Mouse (Mus musculus) forebrain, embryonic 11.5 days (tissue): ENCODE measurements around the gene Etd. TPM values are rescaled to one million over a fixed set of nuclear protein-coding genes. Genes with fewer than 3 reads are reported as not detected.
"Not testable (repeated sequence)": the region's sequence is repeated elsewhere in the genome, so short reads cannot be mapped to it uniquely, and the experiment has no call there.

ENCODE experiments used
- ATAC-seq: fragments of 200-750 bp; cut with Nextera tagmentation; replicated peaks from 2 replicates; pipeline ENCODE4 v1.8.0; 2017; ENCODE audit warnings: moderate TSS enrichment; ENCODE audit not compliant: low FRiP score
- DNase-seq: peaks from one replicate; pipeline ENCODE4 v3.0.0-alpha.2; 2017; ENCODE audit warnings: low spot score
- H3K27ac ChIP-seq: fragments of 300-500 bp; sonication (generic); 2 replicates; pipeline ENCODE4 v1.5.1; 2014; ENCODE audit warnings: low read depth, low read length
- H3K27me3 ChIP-seq: fragments of 300-500 bp; sonication (generic); 2 replicates; pipeline ENCODE4 v1.6.1; 2014; ENCODE audit warnings: mild to moderate bottlenecking, low read length, mixed read lengths; ENCODE audit not compliant: control insufficient read depth, insufficient read depth
- H3K36me3 ChIP-seq: fragments of 300-500 bp; sonication (generic); 2 replicates; pipeline ENCODE4 v1.6.1; 2014; ENCODE audit warnings: mild to moderate bottlenecking, low read length, moderate library complexity, mixed read lengths; ENCODE audit not compliant: control insufficient read depth, insufficient read depth
- H3K4me1 ChIP-seq: fragments of 300-500 bp; sonication (generic); replicated peaks from 2 replicates; pipeline ENCODE4 v1.6.1; 2014; ENCODE audit warnings: low read length, mixed read lengths; ENCODE audit not compliant: control insufficient read depth, insufficient read depth
- H3K4me2 ChIP-seq: fragments of 300-500 bp; sonication (generic); 2 replicates; pipeline ENCODE4 v1.6.1; 2014; ENCODE audit warnings: low read depth, mild to moderate bottlenecking, low read length, moderate library complexity, mixed read lengths; ENCODE audit not compliant: severe bottlenecking
- H3K4me3 ChIP-seq: fragments of 300-500 bp; sonication (generic); 2 replicates; pipeline ENCODE4 v1.5.1; 2014; ENCODE audit warnings: low read depth, low read length
- H3K9ac ChIP-seq: fragments of 300-500 bp; sonication (generic); 2 replicates; pipeline ENCODE4 v1.6.1; 2014; ENCODE audit warnings: low read length
- H3K9me3 ChIP-seq: fragments of 300-500 bp; sonication (generic); 2 replicates; pipeline ENCODE4 v1.6.1; 2016; ENCODE audit warnings: low read length, mixed read lengths; ENCODE audit not compliant: control insufficient read depth
- WGBS: fragments of 180-500 bp; shearing (Covaris S2); extraction: QIAGEN DNeasy Blood & Tissue Kit; methylation state at CpG from one replicate; pipeline ENCODE4 v1.1.7; 2014; 5-methylcytosine and 5-hydroxymethylcytosine counted together
- polyA plus RNA-seq: library from polyadenylated mRNA; unstranded; fragments of >200 nt; fragmentation: Nextera tagmentation; extraction: Ambion mirVana; gene quantifications from 2 replicates; pipeline ENCODE4 v1.2.1, GENCODE M21; 2014

Etd gene
- not detected in 2 replicates for polyA plus RNA-seq

GRCm38 (mm10) chrX:53434618-53435017 lies at the start of gene Etd:
Etd (plus strand) TSS chrX:53434918.
- Histone ChIP-seq H3K4me1 (no peaks in the 10 kb centered on the region), H3K27ac (no peak within 1 kb of the TSS), H3K27me3 (no peaks in the 10 kb centered on the region), H3K9me3 (no peaks in the 10 kb centered on the region), H3K4me3 (no peak within 1 kb of the TSS), H3K9ac (no peak within 1 kb of the TSS), H3K4me2 (no peak within 1 kb of the TSS), H3K36me3 (no peaks in the 10 kb centered on the region)
- 95% methylated on average over 3 of the region's 3 CpGs for WGBS
- DNase-seq (no peak), ATAC-seq (no peak)

GRCm38 (mm10) chrX:53386362-53386761 lies 48.4 kb upstream of the Etd start:
- no peaks in the 10 kb centered on the region for H3K4me1 ChIP-seq
- ATAC-seq (no peak), DNase-seq (no peak)
- H3K9ac ChIP-seq, result no peak overlapping the region
- H3K9me3 ChIP-seq, result no peaks in the 10 kb centered on the region
- no peaks in the 10 kb centered on the region for H3K27me3 ChIP-seq
- H3K4me2 ChIP-seq, result no peak overlapping the region
- WGBS, result 77% methylated on average over 3 of the region's 3 CpGs
- no peaks in the 10 kb centered on the region for H3K36me3 ChIP-seq
- H3K4me3 ChIP-seq, result no peak overlapping the region
- no peak overlapping the region for H3K27ac ChIP-seq

GRCm38 (mm10) chrX:53432888-53433287 lies 1.8 kb upstream of the Etd start:
- no peak for DNase-seq
- WGBS, result 74% methylated on average over 1 of the region's 1 CpGs
- no peaks in the 10 kb centered on the region for H3K9me3 ChIP-seq
- no peaks in the 10 kb centered on the region for H3K36me3 ChIP-seq
- H3K4me1 ChIP-seq, result no peaks in the 10 kb centered on the region
- H3K27me3 ChIP-seq, result no peaks in the 10 kb centered on the region
- no peak overlapping the region for H3K4me2 ChIP-seq
- no peak for ATAC-seq
- no peak overlapping the region for H3K27ac ChIP-seq
- H3K9ac ChIP-seq, result no peak overlapping the region
- no peak overlapping the region for H3K4me3 ChIP-seq

- Histone ChIP-seq H3K27me3 (no peaks in the 10 kb centered on the region), H3K4me1 (no peaks in the 10 kb centered on the region), H3K9me3 (no peaks in the 10 kb centered on the region), H3K27ac (no peak overlapping the region), H3K9ac (no peak overlapping the region), H3K36me3 (no peaks in the 10 kb centered on the region), H3K4me3 (no peak overlapping the region), H3K4me2 (no peak overlapping the region)
- no peak for DNase-seq
- no peak for ATAC-seq
- WGBS, result 37% methylated on average over 3 of the region's 3 CpGs
Observed at GRCm38 (mm10) chrX:53459573-53459972, 24.9 kb downstream of the Etd start.

- not testable (repeated sequence) for H3K9ac ChIP-seq, H3K27me3 ChIP-seq, H3K4me2 ChIP-seq, H3K27ac ChIP-seq, ATAC-seq, H3K9me3 ChIP-seq, H3K4me1 ChIP-seq, DNase-seq, H3K4me3 ChIP-seq, H3K36me3 ChIP-seq
Observed at GRCm38 (mm10) chrX:53464194-53464593, 29.5 kb downstream of the Etd start.

Other genes with a start within 250 kb of the Etd start
- gene Plac1, start 194.8 kb upstream of the Etd start, polyA plus RNA-seq, result 1.4 and 2.8 TPM in 2 replicates
- 8.7 and 10.2 TPM in 2 replicates for gene Fam122b, start 165.1 kb upstream of the Etd start, polyA plus RNA-seq
- gene Fam122c, start 161.5 kb upstream of the Etd start, polyA plus RNA-seq, result not detected in 2 replicates
- 51.4 and 55.8 TPM in 2 replicates for gene Mospd1, start 64.4 kb upstream of the Etd start, polyA plus RNA-seq
- 31.3 and 41.1 TPM in 2 replicates for gene Rtl8c, start 173.1 kb downstream of the Etd start, polyA plus RNA-seq
- gene Gm14597, start 174.1 kb downstream of the Etd start, polyA plus RNA-seq, result not detected in 2 replicates
- gene Rtl8a, start 208.8 kb downstream of the Etd start, polyA plus RNA-seq, result 75.2 and 79.8 TPM in 2 replicates
- gene Rtl8b, start 235.5 kb downstream of the Etd start, polyA plus RNA-seq, result 66.1 and 72.2 TPM in 2 replicates